Mouse (Mus musculus) heart, embryonic 14.5 days (tissue): ENCODE measurements around the gene Podxl2. TPM values are rescaled to one million over a fixed set of nuclear protein-coding genes. Genes with fewer than 3 reads are reported as not detected.

Source experiments
- ATAC-seq: fragments of 200-750 bp; cut with Nextera tagmentation; 2 replicates; pipeline ENCODE4 v1.8.0; 2017; ENCODE audit warnings: low read depth, moderate TSS enrichment; ENCODE audit not compliant: insufficient number of reproducible peaks, insufficient read depth, low FRiP score
- H3K27ac ChIP-seq, 2 experiments: fragments of 200-500 bp in 1 of 2; fragments of 300-500 bp in 1 of 2; sonication (generic) in 1 of 2; replicated peaks in 1 of 2; 2 replicates each; pipeline ENCODE4 v1.5.1; 2012 to 2014; ENCODE audit warnings: low read depth in 2 of 2, low read length in 2 of 2, control low read depth in 1 of 2, mild to moderate bottlenecking in 1 of 2, mixed read lengths in 1 of 2; ENCODE audit not compliant: control insufficient read depth in 1 of 2, insufficient read depth in 1 of 2
- H3K27me3 ChIP-seq: fragments of 300-500 bp; sonication (generic); 2 replicates; pipeline ENCODE4 v1.6.1; 2014; ENCODE audit warnings: mild to moderate bottlenecking, low read length, control low read depth; ENCODE audit not compliant: control insufficient read depth, insufficient read depth
- H3K36me3 ChIP-seq: fragments of 300-500 bp; sonication (generic); 2 replicates; pipeline ENCODE4 v1.6.1; 2014; ENCODE audit warnings: mild to moderate bottlenecking, control low read depth, low read length, mixed read lengths; ENCODE audit not compliant: control insufficient read depth, insufficient read depth
- H3K4me1 ChIP-seq, 2 experiments: fragments of 200-500 bp in 1 of 2; fragments of 300-500 bp in 1 of 2; sonication (generic) in 1 of 2; 2 replicates each; pipeline ENCODE4 v1.6.1; 2012 to 2014; ENCODE audit warnings: low read length in 2 of 2, control low read depth in 1 of 2, mixed read lengths in 1 of 2; ENCODE audit not compliant: control insufficient read depth in 2 of 2, insufficient read depth in 2 of 2
- H3K4me2 ChIP-seq: fragments of 300-500 bp; sonication (generic); 2 replicates; pipeline ENCODE4 v1.6.1; 2014; ENCODE audit warnings: mild to moderate bottlenecking, low read length
- H3K4me3 ChIP-seq, 2 experiments: fragments of 200-500 bp in 1 of 2; fragments of 300-500 bp in 1 of 2; sonication (generic) in 1 of 2; 2 replicates each; pipeline ENCODE4 v1.5.1; 2012 to 2014; ENCODE audit warnings: low read length in 2 of 2, mild to moderate bottlenecking in 2 of 2, control low read depth in 1 of 2, low read depth in 1 of 2, moderate library complexity in 1 of 2; ENCODE audit not compliant: control insufficient read depth in 1 of 2, insufficient read depth in 1 of 2
- H3K9ac ChIP-seq: fragments of 300-500 bp; sonication (generic); 2 replicates; pipeline ENCODE4 v1.6.1; 2014; ENCODE audit warnings: mild to moderate bottlenecking, low read length
- H3K9me3 ChIP-seq: fragments of 300-500 bp; sonication (generic); 2 replicates; pipeline ENCODE4 v1.6.1; 2016; ENCODE audit warnings: low read length, control low read depth; ENCODE audit not compliant: control insufficient read depth
- WGBS: fragments of 180-500 bp; shearing (Covaris S2); extraction: QIAGEN DNeasy Blood & Tissue Kit; methylation state at CpG from one replicate; pipeline ENCODE4 v1.1.7; 2014; 5-methylcytosine and 5-hydroxymethylcytosine counted together
- polyA plus RNA-seq: library from polyadenylated mRNA; unstranded; fragments of >200 nt; fragmentation: Nextera tagmentation; extraction: Ambion mirVana; gene quantifications from 2 replicates; pipeline ENCODE4 v1.2.1, GENCODE M21; 2014

Podxl2 gene
- polyA plus RNA-seq, result 49.9 and 51.6 TPM in 2 replicates

DNA sequence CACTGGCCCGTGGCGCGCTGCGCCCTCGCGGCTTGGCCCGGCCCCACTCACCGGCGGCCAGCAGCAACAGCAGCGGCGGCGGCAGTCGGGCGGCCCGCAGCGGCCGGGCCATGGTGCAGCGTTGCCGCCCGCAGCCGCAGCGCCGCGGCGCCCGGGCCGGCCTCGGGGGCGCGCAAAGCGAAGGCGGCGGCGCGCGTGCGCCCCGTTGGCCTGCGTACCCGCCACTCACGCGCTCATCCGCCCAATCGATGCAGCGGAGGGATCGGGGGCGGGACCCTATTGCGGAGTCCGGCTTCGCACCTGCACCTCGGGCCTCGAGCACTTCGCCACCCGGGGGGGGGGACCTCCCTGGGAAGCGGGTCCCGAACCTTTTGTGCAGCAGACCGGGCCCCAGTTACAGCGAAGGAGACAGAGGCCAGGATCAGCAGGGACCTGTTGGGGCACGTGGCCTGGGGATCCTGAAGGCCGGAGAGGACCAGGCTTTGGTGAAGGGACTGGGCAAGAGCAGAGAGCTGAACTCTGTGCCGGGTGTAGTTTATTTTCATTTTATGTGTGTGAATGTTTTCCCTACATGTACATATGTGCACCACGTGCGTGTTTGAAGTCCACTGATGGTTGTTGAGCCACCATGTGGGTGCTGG is at the start of gene Podxl2:
Gene Podxl2 (minus strand): TSS at position 177 of the 641 bp plus-strand sequence.
- WGBS, result 5% methylated on average over 63 of the region's 63 CpGs
- Histone ChIP-seq H3K4me3 (peak within 1 kb of the TSS; percentile 73 to 75), H3K4me2 (peak within 1 kb of the TSS; percentile 99), H3K27me3 (peaks cover 18% of the 10 kb centered on the region), H3K9me3 (no peaks in the 10 kb centered on the region), H3K9ac (peak within 1 kb of the TSS; percentile 80), H3K4me1 (peaks cover 3 to 4% of the 10 kb centered on the region in 2 experiments; a peak in 2 of 4 replicates), H3K36me3 (no peaks in the 10 kb centered on the region), H3K27ac (no peak within 1 kb of the TSS)
- peak; percentile 38 for ATAC-seq

- ATAC-seq, result no peak
- Histone ChIP-seq H3K36me3 (no peaks in the 10 kb centered on the region), H3K9me3 (no peaks in the 10 kb centered on the region), H3K27me3 (no peaks in the 10 kb centered on the region), H3K4me1 (peaks cover 12 to 15% of the 10 kb centered on the region in 2 experiments), H3K27ac (no peak overlapping the region), H3K4me3 (no peak overlapping the region), H3K9ac (no peak overlapping the region), H3K4me2 (no peak overlapping the region)
- WGBS, result 76% methylated on average over 8 of the region's 8 CpGs
These were observed 44.0 kb upstream of the Podxl2 start for GRCm38 (mm10) chr6:88918802-88919201.

GRCm38 (mm10) chr6:88916153-88916552 is 41.3 kb upstream of the Podxl2 start:
- Histone ChIP-seq H3K27me3 (no peaks in the 10 kb centered on the region), H3K27ac (0 out of 4 replicates have a peak overlapping the region, but pooled peaks of 1 of the 2 experiments have one; percentile 54), H3K4me3 (no peak overlapping the region), H3K9ac (no peak overlapping the region), H3K4me2 (no peak overlapping the region), H3K4me1 (peaks cover 17 to 22% of the 10 kb centered on the region in 2 experiments), H3K9me3 (no peaks in the 10 kb centered on the region), H3K36me3 (peaks cover 14% of the 10 kb centered on the region)
- no peak for ATAC-seq
- 65% methylated on average over 1 of the region's 1 CpGs for WGBS

DNA sequence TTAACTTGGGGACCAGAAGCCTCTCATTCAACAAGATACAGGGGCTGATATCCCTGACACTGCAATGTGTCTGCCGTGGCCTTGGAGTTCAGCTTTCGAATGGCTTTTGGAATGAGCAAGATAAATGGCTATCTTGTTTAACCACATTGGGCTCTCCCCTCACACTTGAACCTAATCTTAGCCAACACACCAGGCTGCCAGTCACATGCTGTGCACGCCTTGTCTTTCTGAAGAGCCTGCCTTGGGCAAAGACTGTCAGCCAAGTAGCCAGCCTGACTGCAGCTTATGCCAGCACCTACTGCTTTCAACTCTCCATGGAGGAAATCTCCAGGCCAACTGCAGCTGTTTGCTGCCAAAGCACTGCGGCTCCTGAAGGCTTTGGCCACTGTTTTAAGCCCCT is 40.7 kb upstream of the Podxl2 start:
- H3K4me2 ChIP-seq, result no peak overlapping the region
- no peaks in the 10 kb centered on the region for H3K27me3 ChIP-seq
- no peak overlapping the region for H3K4me3 ChIP-seq
- H3K9ac ChIP-seq, result no peak overlapping the region
- H3K9me3 ChIP-seq, result no peaks in the 10 kb centered on the region
- peaks cover 17 to 22% of the 10 kb centered on the region in 2 experiments for H3K4me1 ChIP-seq
- no peak for ATAC-seq
- H3K36me3 ChIP-seq, result peaks cover 15% of the 10 kb centered on the region
- H3K27ac ChIP-seq, result peak overlapping the region; percentile 46 to 54
- 31% methylated on average over 4 of the region's 4 CpGs for WGBS

DNA sequence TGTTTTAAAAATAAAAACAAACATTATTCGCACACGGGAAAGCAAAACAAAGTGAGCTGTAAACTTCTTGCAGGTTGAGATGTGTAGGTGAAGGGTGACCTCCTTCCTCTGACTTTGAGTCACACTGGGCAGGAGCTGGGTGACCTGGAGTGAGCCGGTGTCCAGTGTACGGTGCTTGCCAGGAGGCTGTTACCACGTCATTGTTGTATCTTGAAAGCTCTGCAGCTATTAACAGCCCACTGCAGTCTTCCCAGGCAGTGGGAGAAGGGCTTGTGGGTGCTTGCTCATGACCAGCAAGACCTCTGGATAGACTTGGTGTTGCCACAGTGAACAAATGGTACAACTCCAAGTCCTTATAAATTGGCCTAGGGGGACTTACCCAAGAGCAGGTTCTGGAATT is 40.0 kb upstream of the Podxl2 start:
- peaks cover 22% of the 10 kb centered on the region for H3K36me3 ChIP-seq
- no peak for ATAC-seq
- peak overlapping the region in 1 of 2 experiments; percentile 46; a peak in 2 of 4 replicates for H3K27ac ChIP-seq
- 42% methylated on average over 5 of the region's 5 CpGs for WGBS
- H3K9ac ChIP-seq, result no peak overlapping the region
- H3K4me3 ChIP-seq, result no peak overlapping the region
- no peak overlapping the region for H3K4me2 ChIP-seq
- H3K4me1 ChIP-seq, result peaks cover 15 to 22% of the 10 kb centered on the region in 2 experiments
- no peaks in the 10 kb centered on the region for H3K27me3 ChIP-seq
- H3K9me3 ChIP-seq, result no peaks in the 10 kb centered on the region

DNA sequence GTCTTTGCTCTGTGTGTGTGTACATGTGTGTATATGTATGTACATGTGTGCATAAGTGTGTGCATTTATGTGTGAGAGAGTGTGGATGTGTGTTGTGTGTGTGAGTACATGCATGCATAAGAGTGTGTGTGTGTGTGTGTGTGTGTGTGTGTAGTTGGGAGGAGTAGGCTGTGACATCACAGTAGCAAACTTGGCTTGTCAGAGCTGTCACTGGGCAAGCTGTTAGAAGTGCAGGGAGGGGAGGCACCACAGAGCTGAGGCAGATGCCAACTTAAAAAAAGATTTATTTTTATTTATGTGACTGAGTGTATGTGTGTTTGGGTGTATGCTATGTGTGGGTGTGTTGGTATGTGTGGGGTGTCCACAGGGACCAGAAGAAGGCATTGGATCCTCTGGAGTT is 38.6 kb upstream of the Podxl2 start:
- H3K4me3 ChIP-seq, result no peak overlapping the region
- peaks cover 15 to 22% of the 10 kb centered on the region in 2 experiments for H3K4me1 ChIP-seq
- H3K4me2 ChIP-seq, result no peak overlapping the region
- H3K36me3 ChIP-seq, result peaks cover 36% of the 10 kb centered on the region
- H3K9ac ChIP-seq, result no peak overlapping the region
- no peaks in the 10 kb centered on the region for H3K27me3 ChIP-seq
- peak overlapping the region in 1 of 2 experiments; percentile 42; a peak in 1 of 4 replicates for H3K27ac ChIP-seq
- no peak for ATAC-seq
- no peaks in the 10 kb centered on the region for H3K9me3 ChIP-seq

DNA sequence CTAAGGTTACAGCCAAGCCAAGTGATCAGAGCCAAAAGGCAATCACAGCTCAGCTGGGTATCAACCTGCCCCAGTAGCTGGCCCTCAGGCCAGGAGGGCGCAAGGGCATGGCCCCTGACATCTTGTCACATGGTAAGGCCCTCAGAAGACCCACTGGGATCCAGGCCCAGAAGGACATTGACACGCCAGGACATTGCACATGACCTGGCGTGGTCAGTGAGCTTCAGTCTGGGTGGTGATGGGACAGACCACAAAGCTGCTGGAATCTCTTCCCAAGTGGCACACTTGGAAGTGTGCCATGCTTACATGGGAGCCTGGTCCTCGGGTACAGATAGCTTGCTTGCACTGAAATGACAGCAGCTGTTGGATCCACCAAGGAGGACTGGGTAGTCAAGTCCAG is 38.2 kb upstream of the Podxl2 start:
- no peak overlapping the region for H3K4me3 ChIP-seq
- H3K27ac ChIP-seq, result peak overlapping the region in 1 of 2 experiments; percentile 42; a peak in 1 of 4 replicates
- no peak for ATAC-seq

More for the DNA sequence above, 38.2 kb upstream of the Podxl2 start:
- Histone ChIP-seq H3K9me3 (no peaks in the 10 kb centered on the region), H3K27me3 (no peaks in the 10 kb centered on the region), H3K4me1 (peaks cover 15 to 22% of the 10 kb centered on the region in 2 experiments), H3K4me2 (no peak overlapping the region), H3K9ac (no peak overlapping the region), H3K36me3 (peaks cover 40% of the 10 kb centered on the region)
- WGBS, result 58% methylated on average over 4 of the region's 4 CpGs
